Mouse (Mus musculus) liver, adult (tissue): ENCODE measurements around the gene Tanc1.
A peak's percentile ranks its signal among the peaks of the same experiment; 100 is the strongest.

Source experiments
- GATA4 ChIP-seq: IDR thresholded peaks from 2 replicates; pipeline ENCODE4 v1.6.1; 2014; ENCODE audit warnings: mild to moderate bottlenecking, low read length; ENCODE audit not compliant: insufficient replicate concordance

The Tanc1 gene

GRCm38 (mm10) chr2:59659686-59660085, 47.8 kb downstream of the Tanc1 start:
- TF ChIP-seq GATA4, result no peak

GRCm38 (mm10) chr2:59660891-59661805, 49.3 kb downstream of the Tanc1 start:
- no peak for TF ChIP-seq GATA4

GRCm38 (mm10) chr2:59664803-59665567, 53.1 kb downstream of the Tanc1 start:
- TF ChIP-seq GATA4, result peak; percentile 16; the same call in 1 of the 2 replicates

DNA sequence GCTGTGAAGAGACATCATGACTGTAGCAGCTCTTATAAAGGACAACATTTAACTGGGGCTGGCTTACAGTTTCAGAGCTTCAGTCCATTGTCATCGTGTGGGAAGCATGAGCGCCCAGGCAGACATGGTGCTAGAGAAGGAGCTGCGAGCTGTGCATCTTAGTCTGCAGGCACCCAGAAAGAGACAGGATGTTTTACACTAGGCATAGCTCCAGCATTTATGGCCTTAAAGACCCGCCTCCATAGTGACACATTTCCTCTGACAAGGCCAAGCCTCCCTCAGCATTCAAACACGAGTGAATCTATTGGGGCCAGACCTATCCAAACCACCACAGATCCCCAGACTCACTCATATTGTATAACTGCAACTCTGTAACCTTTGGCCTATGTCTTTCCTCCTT, 54.7 kb downstream of the Tanc1 start:
- no peak for TF ChIP-seq GATA4

DNA sequence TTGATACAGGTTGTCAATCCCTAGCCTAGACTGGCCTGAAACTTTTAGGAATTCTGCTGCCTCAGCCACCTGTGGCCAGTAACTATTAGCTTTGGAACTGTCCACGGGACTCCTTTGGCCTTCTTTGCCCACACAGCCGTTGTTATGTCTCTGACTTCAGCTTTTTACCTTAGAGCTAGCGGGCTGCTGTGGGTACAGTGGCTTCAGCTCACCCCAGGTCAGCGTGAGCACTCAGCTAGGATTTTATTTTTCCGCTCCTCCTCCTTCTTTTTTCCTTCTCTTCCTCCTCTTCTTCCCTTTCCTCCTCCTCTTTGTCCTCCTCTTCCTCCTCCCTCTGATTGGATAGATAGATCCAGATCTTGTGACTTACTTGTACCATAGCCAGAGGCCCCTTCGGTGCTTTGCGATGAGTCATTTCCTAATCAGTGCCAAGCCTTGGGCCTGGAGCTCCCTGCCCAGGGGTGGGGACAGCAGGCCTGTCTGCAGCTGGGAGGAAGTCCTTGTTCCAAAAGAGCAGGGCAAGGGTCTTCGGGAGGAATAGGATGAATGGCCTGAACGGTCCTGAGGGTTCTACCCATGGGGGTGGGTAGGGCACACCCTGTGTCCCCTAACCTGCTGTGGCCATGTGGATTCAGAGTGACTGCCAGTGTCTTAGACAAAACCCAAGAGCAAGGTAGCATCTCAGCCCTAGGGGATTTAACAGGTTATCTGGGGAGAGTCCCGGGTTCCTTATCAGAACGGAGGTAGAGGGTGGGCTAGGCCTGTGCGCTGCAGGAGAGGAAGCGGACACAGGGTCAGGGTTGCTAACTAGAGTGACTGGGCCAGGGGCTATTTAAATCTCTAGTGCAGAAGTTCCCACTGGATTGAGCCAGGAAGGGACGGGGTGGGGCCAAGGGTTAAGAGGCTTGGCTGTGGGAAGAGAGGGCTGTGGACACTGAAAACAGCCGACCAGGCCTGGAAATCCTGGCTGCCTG, 58.5 kb downstream of the Tanc1 start:
- TF ChIP-seq GATA4, result peak; percentile 85; the same call in 1 of the 2 replicates

DNA sequence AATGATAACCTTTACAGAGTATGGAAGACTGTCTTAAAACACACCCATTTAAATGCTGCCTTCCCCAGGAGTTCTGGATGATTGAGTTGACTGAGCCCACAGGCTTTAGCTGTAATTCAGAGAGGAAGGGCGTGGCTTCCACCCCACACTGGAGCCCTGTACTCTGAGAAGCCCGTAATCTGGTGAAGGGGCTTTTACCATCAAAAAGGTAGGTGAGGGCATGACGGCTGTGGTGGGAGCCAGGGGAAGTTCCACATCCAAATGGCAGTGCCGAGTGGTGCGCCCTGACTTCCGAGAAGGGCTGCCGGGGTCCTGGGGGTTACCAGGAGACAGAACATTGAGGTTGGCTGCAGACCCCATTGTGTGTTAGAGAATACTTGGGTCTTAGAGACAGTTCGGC, 59.8 kb downstream of the Tanc1 start:
- TF ChIP-seq GATA4, result no peak

- TF ChIP-seq GATA4, result no peak
Measured at GRCm38 (mm10) chr2:59672086-59672485, 60.2 kb downstream of the Tanc1 start.

- no peak for TF ChIP-seq GATA4
Measured at GRCm38 (mm10) chr2:59672686-59673085, 60.8 kb downstream of the Tanc1 start.

DNA sequence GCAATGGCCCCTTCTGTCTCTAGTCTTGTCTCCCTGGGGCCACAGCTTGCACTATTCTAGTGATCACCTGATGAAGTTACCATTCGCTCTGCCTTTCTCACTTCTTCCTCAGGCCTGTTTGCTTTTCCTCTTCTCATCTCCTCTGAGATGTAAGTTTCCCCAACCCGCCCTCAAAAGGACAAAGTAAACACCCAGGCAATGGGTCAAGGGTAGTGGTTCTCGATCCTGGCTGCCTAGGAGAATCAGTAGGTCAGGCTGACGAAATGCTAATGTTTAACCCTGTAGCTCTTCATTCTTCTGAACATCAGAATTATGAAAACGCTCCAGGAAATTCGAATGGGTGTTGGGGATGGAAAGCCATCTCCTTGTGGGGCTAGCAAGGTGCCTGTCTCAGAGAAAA, 61.5 kb downstream of the Tanc1 start:
- no peak for TF ChIP-seq GATA4

GRCm38 (mm10) chr2:59673877-59674276, 62.0 kb downstream of the Tanc1 start:
- no peak for TF ChIP-seq GATA4

DNA sequence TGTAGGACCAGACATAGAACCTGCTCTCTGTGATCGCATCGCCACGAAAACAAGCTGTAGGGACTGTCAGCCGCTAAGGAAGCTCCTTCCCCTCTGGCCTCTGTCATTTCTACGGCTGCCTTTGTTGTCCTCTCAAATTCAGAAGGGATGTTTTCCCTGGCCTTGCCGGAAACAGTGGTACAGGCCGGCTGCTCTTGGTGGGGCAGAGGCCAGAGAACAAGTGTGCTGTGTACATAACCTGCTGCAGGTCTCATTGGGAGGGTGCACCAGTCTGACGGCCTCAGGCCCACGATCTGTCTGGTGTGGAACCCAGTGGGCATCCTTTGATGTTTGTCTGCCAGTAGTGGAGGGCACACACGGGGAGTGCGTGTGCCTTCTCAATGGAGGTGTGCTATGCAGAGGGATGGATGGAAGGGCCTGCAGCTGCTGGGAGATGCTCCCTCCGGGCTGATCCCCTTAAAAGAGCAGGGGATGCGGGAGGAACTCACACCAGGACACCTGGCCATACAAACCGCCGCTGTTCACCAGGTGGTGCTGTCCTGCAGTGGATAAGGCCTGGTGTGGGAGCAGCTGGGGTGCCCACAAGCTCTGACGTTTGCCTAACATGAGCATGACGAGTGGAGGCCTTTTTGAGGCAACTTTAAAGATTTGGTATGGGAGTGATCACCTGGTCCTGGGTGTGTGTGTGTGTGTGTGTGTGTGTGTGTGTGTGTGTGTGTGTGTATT, 63.6 kb downstream of the Tanc1 start:
- TF ChIP-seq GATA4, result no peak

- no peak for TF ChIP-seq GATA4
Measured at GRCm38 (mm10) chr2:59676041-59676440, 64.2 kb downstream of the Tanc1 start.

- TF ChIP-seq GATA4, result no peak
Measured at GRCm38 (mm10) chr2:59676442-59676841, 64.6 kb downstream of the Tanc1 start.

DNA sequence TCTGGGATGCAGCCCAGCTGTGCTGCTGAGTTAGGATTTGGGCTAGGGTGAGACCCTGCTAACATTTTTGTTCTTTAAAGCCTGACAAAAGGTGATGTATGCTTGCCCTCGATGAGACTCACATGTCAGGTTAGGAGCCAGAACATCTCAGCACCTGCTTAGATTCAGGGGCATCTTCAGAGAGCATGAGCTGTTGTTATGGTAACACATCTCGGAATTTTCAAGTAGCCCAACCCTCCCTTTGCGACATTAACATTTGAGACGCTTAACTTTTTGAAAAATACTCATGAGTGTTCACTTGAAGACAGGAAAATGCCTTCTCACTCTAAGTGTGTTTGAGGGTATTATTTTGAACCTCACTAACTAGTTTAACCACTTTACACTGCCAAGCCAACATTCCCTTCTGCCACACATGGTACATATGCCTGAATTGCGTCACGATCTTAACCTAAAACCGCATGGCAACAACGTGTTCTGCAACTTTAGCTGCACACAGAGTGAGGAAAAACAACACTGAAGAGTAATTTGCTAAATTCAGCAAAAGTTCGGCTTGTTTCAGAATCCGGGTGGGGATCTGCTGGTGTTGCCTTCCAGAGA, 67.7 kb downstream of the Tanc1 start:
- TF ChIP-seq GATA4, result no peak

DNA sequence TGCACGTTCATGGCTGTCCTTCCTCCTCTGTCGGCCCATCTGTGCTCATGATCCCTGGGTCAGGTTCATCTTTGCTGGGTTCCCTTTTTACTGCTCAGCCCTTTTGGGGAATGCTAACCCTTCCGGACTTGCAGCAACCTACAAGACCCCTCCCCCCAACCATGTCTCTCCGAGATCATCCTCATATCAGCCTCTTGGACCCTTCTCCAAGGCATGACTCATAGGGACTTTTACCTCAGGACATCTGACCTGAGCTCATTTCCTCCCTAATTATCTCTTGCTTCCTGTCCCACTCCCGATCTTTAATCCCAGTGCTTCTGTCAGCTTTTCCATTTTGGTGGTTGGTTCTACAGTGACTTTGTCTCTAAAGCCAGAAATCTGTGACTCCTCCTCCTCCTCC, 68.9 kb downstream of the Tanc1 start:
- no peak; the same call in 1 of the 2 replicates for TF ChIP-seq GATA4
